Mouse (Mus musculus): Measurements from ENCODE around the gene Sox3. TPM values are rescaled to one million over a fixed set of nuclear protein-coding genes. Genes with fewer than 3 reads are reported as not detected.

The Sox3 gene
- polyA plus RNA-seq, 1 experiment from 2014 or later, result 0.74 TPM

DNA sequence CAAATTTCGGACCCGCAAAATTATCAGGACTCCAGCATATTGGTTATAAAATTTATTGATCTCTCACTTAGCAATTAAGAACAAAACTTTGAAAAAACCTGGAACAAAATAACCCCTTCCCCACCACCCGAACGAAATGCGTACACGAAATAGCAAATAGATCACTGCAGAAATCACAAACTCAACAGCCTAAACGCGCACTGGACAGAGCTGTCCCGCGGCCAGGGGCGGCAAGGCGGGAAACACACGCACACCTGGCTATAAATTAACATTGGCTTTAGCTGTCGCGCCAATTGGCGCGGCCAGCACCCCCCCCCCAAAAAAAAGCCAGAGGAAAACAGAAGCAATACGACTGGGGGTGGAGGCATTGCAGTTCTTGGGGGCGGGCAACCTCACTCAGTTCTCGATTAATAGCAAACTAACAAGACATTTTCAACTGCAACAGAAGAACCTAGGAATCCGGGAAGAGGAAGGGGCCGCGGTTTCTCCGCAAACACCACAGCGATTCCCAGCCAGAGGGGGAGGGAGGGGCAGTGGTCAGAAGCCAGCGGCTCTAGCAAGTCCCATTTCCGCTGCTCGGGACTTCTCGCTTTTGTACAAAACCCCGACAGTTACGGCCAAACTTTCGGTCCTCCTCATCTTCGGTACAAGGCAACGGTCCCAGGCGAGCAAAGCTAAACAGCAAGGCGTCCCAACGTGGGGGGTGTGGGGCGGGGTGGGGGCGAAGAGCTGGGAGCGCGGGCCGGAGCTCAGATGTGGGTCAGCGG is 1.7 kb downstream of the Sox3 start:
- H3K9ac ChIP-seq (ENCODE audit: low read depth, low read length), result peak overlapping the region; percentile 69
- peaks cover 11% of the 10 kb centered on the region for H3K4me1 ChIP-seq (ENCODE audit: control insufficient read depth, insufficient read depth, low read length)
- peak overlapping the region; percentile 66 for H3K4me2 ChIP-seq (ENCODE audit: low read length)
- no peak for ATAC-seq
- no peaks in the 10 kb centered on the region for H3K36me3 ChIP-seq (ENCODE audit: control insufficient read depth, insufficient read depth, low read length)
- no peak overlapping the region for H3K27ac ChIP-seq (ENCODE audit: low read length)
- no peaks in the 10 kb centered on the region for H3K27me3 ChIP-seq (ENCODE audit: control insufficient read depth, insufficient read depth, low read depth, low read length)
- H3K4me3 ChIP-seq (ENCODE audit: low read depth, low read length), result peak overlapping the region; percentile 56
- 17% methylated on average over 42 of the region's 43 CpGs for WGBS
- no peaks in the 10 kb centered on the region for H3K9me3 ChIP-seq (replicated peaks; ENCODE audit: control insufficient read depth, low read length, poor library complexity, severe bottlenecking)

DNA sequence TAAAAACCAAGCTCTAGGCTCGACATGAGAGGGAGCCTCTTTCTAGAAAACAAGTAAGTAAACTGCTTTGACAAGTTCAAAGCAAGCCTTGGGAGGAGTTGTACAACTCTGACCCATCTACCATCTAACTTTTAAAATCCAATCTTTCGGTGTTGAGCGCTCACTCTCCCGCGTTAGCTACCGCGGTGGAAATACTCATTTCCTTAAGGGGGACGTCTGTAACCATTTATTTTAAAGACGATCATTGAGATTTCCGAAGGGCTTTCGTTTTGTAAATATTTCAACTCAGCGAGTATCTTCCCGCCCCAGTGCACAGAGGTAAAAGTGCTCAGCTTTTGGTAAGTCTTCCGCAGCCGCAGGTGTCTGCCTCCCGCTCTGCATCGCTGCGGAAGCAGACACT is 2.6 kb downstream of the Sox3 start:
- no peak overlapping the region for H3K27ac ChIP-seq (ENCODE audit: low read length)
- no peaks in the 10 kb centered on the region for H3K36me3 ChIP-seq (ENCODE audit: control insufficient read depth, insufficient read depth, low read length)
- H3K4me3 ChIP-seq (ENCODE audit: low read depth, low read length), result peak overlapping the region; percentile 56
- H3K4me1 ChIP-seq (ENCODE audit: control insufficient read depth, insufficient read depth, low read length), result peaks cover 11% of the 10 kb centered on the region
- no peaks in the 10 kb centered on the region for H3K9me3 ChIP-seq (replicated peaks; ENCODE audit: control insufficient read depth, low read length, poor library complexity, severe bottlenecking)
- H3K9ac ChIP-seq (ENCODE audit: low read depth, low read length), result no peak overlapping the region
- 19% methylated on average over 18 of the region's 18 CpGs for WGBS
- peak overlapping the region; percentile 66 for H3K4me2 ChIP-seq (ENCODE audit: low read length)
- no peaks in the 10 kb centered on the region for H3K27me3 ChIP-seq (ENCODE audit: control insufficient read depth, insufficient read depth, low read depth, low read length)
- ATAC-seq, result no peak

DNA sequence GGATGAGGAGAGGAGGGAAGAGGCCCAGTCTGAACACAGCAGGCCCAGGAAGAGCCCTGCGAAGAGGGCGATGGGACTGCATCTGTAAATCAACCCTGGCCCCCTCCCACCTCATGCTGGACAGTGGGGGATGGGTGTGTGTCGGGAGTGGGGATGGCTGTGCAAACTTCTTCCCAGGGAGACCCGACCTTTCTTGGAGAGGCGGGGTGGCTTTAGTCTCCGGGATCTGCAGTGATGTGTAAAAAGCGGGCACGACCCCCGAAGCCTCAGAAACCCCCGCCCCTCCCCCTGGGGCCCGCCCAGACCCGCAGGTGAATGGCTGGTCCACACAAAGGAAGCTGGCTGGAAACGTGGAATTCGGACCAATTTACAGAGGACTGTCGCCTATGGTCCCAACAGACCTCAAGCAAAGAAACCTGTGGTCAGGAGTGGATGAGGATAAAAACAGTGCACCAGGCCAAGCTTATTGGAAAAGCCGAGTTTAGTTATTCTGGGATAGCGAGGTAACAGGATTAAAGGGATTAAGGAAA is 3.2 kb downstream of the Sox3 start:
- no peaks in the 10 kb centered on the region for H3K36me3 ChIP-seq (ENCODE audit: control insufficient read depth, insufficient read depth, low read length)
- no peaks in the 10 kb centered on the region for H3K27me3 ChIP-seq (ENCODE audit: control insufficient read depth, insufficient read depth, low read depth, low read length)
- H3K4me3 ChIP-seq (ENCODE audit: low read depth, low read length), result no peak overlapping the region
- no peak overlapping the region for H3K9ac ChIP-seq (ENCODE audit: low read depth, low read length)
- H3K27ac ChIP-seq (ENCODE audit: low read length), result no peak overlapping the region
- ATAC-seq, result no peak
- H3K4me2 ChIP-seq (ENCODE audit: low read length), result peak overlapping the region; percentile 66
- peaks cover 11% of the 10 kb centered on the region for H3K4me1 ChIP-seq (ENCODE audit: control insufficient read depth, insufficient read depth, low read length)
- H3K9me3 ChIP-seq (replicated peaks; ENCODE audit: control insufficient read depth, low read length, poor library complexity, severe bottlenecking), result no peaks in the 10 kb centered on the region
- WGBS, result 11% methylated on average over 17 of the region's 17 CpGs
